Mouse (Mus musculus) embryonic fibroblast, embryonic 13.5 days (primary cell): ENCODE data around the gene Il17rd.

Source experiments
- CTCF ChIP-seq: IDR thresholded peaks from 2 replicates; pipeline ENCODE4 v1.5.1; 2011; ENCODE audit warnings: mild to moderate bottlenecking, control low read depth, low read length, moderate library complexity, borderline replicate concordance; ENCODE audit not compliant: insufficient read depth
- POLR2A ChIP-seq: IDR thresholded peaks from 2 replicates; pipeline ENCODE4 v1.6.1; 2011; ENCODE audit warnings: low read depth, mild to moderate bottlenecking, control low read depth, low read length, moderate library complexity

DNA sequence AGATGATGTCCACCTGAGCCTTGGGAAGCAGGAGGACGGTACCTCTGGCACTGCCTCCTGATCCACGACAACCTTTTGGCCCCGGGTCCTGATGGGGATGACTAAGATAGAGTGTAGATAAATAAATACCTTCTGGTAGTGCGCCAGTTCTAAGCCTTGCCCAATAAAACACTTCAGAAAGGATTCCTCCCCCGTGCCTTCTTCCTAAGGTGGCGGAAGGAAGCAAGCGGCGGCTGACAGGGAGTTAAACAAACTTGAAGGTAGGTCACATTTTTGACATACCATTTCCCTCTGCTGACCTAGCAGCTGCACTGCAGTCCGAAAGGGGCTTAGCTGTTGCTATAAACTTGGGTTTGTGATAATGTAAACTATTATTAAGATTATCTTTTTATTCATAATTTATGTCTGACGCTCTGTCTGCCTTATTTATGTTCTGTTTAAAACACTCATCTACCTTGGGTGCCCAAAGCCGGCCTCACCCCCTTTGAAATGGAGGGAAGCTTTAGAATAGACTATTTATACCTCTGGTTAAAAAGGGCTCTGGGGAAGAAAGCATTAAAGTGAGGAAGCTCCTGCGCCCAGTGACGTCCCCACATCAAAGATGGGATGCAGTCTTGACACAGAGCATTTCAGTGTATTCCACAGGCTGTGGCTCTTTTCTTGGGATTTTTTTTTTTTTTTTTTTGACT is 19.9 kb downstream of the Il17rd start:
- TF ChIP-seq POLR2A = no peak
- TF ChIP-seq CTCF = no peak
